Comparison of ENCODE assay signal across 25 mouse cellular contexts in the genomic region with DNA sequence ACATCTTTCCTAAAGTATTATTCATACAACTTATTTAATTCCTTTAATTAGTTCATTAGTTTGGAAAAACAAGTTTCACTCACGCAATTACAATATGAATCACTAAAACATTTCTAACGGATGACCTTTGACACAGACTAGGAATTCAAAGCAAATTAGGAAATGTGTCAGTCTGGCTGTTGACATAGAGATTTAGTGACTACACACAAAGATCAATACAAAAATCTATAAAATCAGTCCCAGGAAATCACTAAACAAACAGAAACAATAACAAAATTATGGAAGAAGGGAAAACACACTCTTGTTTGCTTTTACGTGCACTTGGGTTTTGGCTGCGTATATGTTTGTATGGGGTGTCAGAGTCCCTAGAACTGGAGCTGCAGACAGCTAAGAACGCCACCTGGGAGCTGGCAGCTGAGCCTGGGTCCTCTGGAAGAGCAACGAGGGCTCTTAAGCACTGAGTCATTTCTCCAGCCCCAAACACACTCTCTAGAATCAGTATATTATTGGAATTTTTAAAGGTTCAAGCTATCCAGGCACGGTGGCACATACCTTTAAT.
"Had no signal": no experiment of that assay in that cellular context is flagged by ENCODE, and none has a peak within 500 bp of the region (broad histone marks: within the 10 kb centered on the region; RNA-seq: fewer than 3 reads in every experiment).

No protein-coding gene starts in this region.

- H3K27ac ChIP-seq: heart, adult 2 months; hindbrain, embryonic 10.5 days; hindbrain, embryonic 12.5 days; hindbrain, embryonic 14.5 days; intestine, embryonic 15.5 days; kidney, embryonic 15.5 days; kidney, postnatal 0 days; left cerebral cortex, adult 2 months; limb, embryonic 10.5 days; limb, embryonic 12.5 days; liver, embryonic 14.5 days had no signal

- H3K36me3 ChIP-seq: hindbrain, embryonic 10.5 days; intestine, embryonic 15.5 days; kidney, embryonic 15.5 days; limb, embryonic 10.5 days; limb, embryonic 12.5 days had no signal

- DNase-seq: forebrain, postnatal 0 days; gastrocnemius, postnatal 14 days; heart, adult 2 months; heart, postnatal 10 days; heart, postnatal 4 days; kidney, adult 2 months; kidney, adult 9 months; kidney, postnatal 14 days; kidney, postnatal 36 days; layer of hippocampus, adult 9-11 months; layer of hippocampus, postnatal 36 days had no signal

- H3K27me3 ChIP-seq: heart, embryonic 12.5 days; hindbrain, embryonic 12.5 days; intestine, embryonic 15.5 days; kidney, embryonic 15.5 days; limb, embryonic 12.5 days had no signal

- H3K9ac ChIP-seq: forebrain, postnatal 0 days; heart, embryonic 12.5 days; hindbrain, embryonic 12.5 days; hindbrain, embryonic 14.5 days; intestine, embryonic 15.5 days; kidney, embryonic 15.5 days; limb, embryonic 12.5 days; liver, embryonic 14.5 days had no signal

- H3K4me3 ChIP-seq: heart, adult 2 months; heart, embryonic 12.5 days; hindbrain, embryonic 10.5 days; hindbrain, embryonic 12.5 days; intestine, embryonic 15.5 days; kidney, embryonic 15.5 days; left cerebral cortex, adult 2 months; limb, embryonic 10.5 days; limb, embryonic 12.5 days had no signal

- H3K4me2 ChIP-seq: heart, embryonic 12.5 days; hindbrain, embryonic 12.5 days; hindbrain, embryonic 14.5 days; intestine, embryonic 15.5 days; kidney, embryonic 15.5 days; limb, embryonic 12.5 days had no signal

- H3K4me1 ChIP-seq: heart, embryonic 12.5 days; hindbrain, embryonic 10.5 days; hindbrain, embryonic 12.5 days; intestine, embryonic 15.5 days; kidney, embryonic 15.5 days had no signal

- H3K9me3 ChIP-seq: heart, embryonic 12.5 days; hindbrain, embryonic 10.5 days; hindbrain, embryonic 12.5 days; intestine, embryonic 15.5 days; kidney, embryonic 15.5 days; limb, embryonic 10.5 days; limb, embryonic 12.5 days had no signal

- ATAC-seq: forebrain, postnatal 0 days; hindbrain, embryonic 16.5 days; inflammation-experienced regulatory T-cells, adult 6 months; intestine, embryonic 15.5 days; intestine, postnatal 0 days had no signal
